Mouse (Mus musculus) myocyte (in vitro differentiated cells): ENCODE results near the gene Gm4792.

ENCODE experiments used
- CEBPB ChIP-seq: IDR thresholded peaks from 2 replicates; pipeline ENCODE4 v1.6.1; 2011; ENCODE audit warnings: mild to moderate bottlenecking, moderate library complexity; ENCODE audit not compliant: poor library complexity, insufficient read depth, severe bottlenecking
- POLR2A ChIP-seq: IDR thresholded peaks from one replicate; pipeline ENCODE4 v1.6.1; 2011; ENCODE audit warnings: low read depth, mild to moderate bottlenecking, control low read depth, moderate library complexity; ENCODE audit not compliant: insufficient read length
- SRF ChIP-seq: IDR thresholded peaks from one replicate; pipeline ENCODE4 v1.6.1; 2011; ENCODE audit warnings: low read depth; ENCODE audit not compliant: control insufficient read depth, insufficient read length
- USF1 ChIP-seq: IDR thresholded peaks from one replicate; pipeline ENCODE4 v1.6.1; 2011; ENCODE audit warnings: low read depth, mild to moderate bottlenecking, control low read depth, moderate library complexity

- no peak for TF ChIP-seq CEBPB
- no peak for TF ChIP-seq POLR2A
- no peak for TF ChIP-seq USF1
- no peak for TF ChIP-seq SRF
Measured at GRCm38 (mm10) chr10:94282179-94282578, 16.3 kb downstream of the Gm4792 start.
